Mouse (Mus musculus) kidney, adult 18-20 months (tissue): ENCODE measurements around the gene Fcrlb.

Experiments
- DNase-seq: peaks from one replicate; pipeline ENCODE4 v3.0.0; 2021

Fcrlb gene

GRCm38 (mm10) chr1:170907456-170908191 lies 5.1 kb downstream of the Fcrlb start:
- peak; percentile 38 for DNase-seq

- DNase-seq = no peak
Measured at GRCm38 (mm10) chr1:170907111-170907455, 5.7 kb downstream of the Fcrlb start.

- DNase-seq = no peak
Measured at GRCm38 (mm10) chr1:170903485-170903884, 9.3 kb downstream of the Fcrlb start.

- DNase-seq = peak; percentile 88
Measured at GRCm38 (mm10) chr1:170901536-170902238, 11.1 kb downstream of the Fcrlb start.

- peak; percentile 31 for DNase-seq
Measured at GRCm38 (mm10) chr1:170900799-170901467, 11.8 kb downstream of the Fcrlb start.

GRCm38 (mm10) chr1:170898413-170899075 lies 14.2 kb downstream of the Fcrlb start:
- DNase-seq = no peak

GRCm38 (mm10) chr1:170896651-170897281 lies 16.0 kb downstream of the Fcrlb start:
- no peak for DNase-seq

GRCm38 (mm10) chr1:170894603-170895602 lies 17.8 kb downstream of the Fcrlb start:
- DNase-seq = no peak

GRCm38 (mm10) chr1:170892279-170892678 lies 20.5 kb downstream of the Fcrlb start:
- DNase-seq = no peak

GRCm38 (mm10) chr1:170891646-170892045 lies 21.1 kb downstream of the Fcrlb start:
- DNase-seq = no peak

GRCm38 (mm10) chr1:170889310-170889709 lies 23.4 kb downstream of the Fcrlb start:
- DNase-seq = no peak

- no peak for DNase-seq
Measured at GRCm38 (mm10) chr1:170886044-170886458, 26.7 kb downstream of the Fcrlb start.

GRCm38 (mm10) chr1:170884978-170885561 lies 27.7 kb downstream of the Fcrlb start, which contains the start of the genes Gm26620 and Dusp12:
Gm26620 (plus strand) TSS chr1:170885065.
Dusp12 (minus strand) TSS chr1:170885540.
- DNase-seq = peak; percentile 86

- no peak for DNase-seq
Measured at GRCm38 (mm10) chr1:170884390-170884789, 28.4 kb downstream of the Fcrlb start.

- peak; percentile 19 for DNase-seq
Measured at GRCm38 (mm10) chr1:170882915-170883485, 29.7 kb downstream of the Fcrlb start.

- no peak for DNase-seq
Measured at GRCm38 (mm10) chr1:170876906-170877305, 35.8 kb downstream of the Fcrlb start.

- no peak for DNase-seq
Measured at GRCm38 (mm10) chr1:170875676-170876075, 37.1 kb downstream of the Fcrlb start.

GRCm38 (mm10) chr1:170871961-170872360 lies 40.8 kb downstream of the Fcrlb start:
- no peak for DNase-seq

GRCm38 (mm10) chr1:170871402-170871801 lies 41.3 kb downstream of the Fcrlb start:
- no peak for DNase-seq

GRCm38 (mm10) chr1:170868905-170869283 lies 43.8 kb downstream of the Fcrlb start:
- no peak for DNase-seq
